In the genomic region with DNA sequence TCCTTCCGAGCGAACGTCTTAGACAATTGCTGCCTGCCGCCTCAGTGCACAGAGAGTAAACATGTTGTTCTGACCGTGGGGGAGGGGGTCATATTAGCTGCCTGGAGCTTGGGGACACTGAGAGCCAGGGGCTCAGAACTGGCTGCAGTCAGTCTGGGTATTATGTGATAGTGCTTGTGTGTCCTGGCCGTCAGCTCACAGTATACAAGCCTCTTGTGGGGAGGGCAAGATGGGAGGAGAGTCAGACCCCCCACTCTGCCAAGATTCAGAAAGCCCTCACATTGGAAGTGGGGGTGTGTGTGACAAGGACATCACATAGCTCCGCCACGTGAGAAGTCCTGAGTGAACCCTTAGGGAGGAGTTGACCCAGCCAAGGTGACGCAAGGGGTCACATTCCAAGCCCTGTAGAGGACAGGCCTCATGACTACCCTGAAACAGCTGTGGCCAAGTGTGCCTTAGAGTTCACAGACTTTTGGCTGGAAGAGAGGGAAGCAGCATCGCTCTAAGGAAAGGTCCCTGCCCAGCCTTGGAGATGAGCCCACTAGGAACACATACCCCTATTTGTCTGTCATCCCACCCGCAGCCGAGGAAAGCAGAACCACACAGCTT, we compare ENCODE assay signal across 7 mouse cellular contexts. TPM values are rescaled to one million over a fixed set of nuclear protein-coding genes. Genes with fewer than 3 reads are reported as not detected.
DNase-seq lines count a peak whose midpoint lies in the region; ATAC-seq and TF ChIP-seq lines count a peak whose summit lies in the region.

No protein-coding gene starts in this region.

- H3K27me3 ChIP-seq in heart, adult 2 months (ENCODE audit: control insufficient read depth, insufficient read depth, low read length): no peaks in the 10 kb centered on the region
- H3K27me3 ChIP-seq in lung, embryonic 15.5 days: no peaks in the 10 kb centered on the region
- H3K27me3 ChIP-seq in testis, adult 2 months (ENCODE audit: control insufficient read depth, insufficient read depth, low read length): no peaks in the 10 kb centered on the region

- peak; percentile 56 for ATAC-seq in lung, embryonic 15.5 days (ENCODE audit: borderline replicate concordance, extremely low read depth, low FRiP score, low TSS enrichment)

- H3K4me3 ChIP-seq in brown adipose tissue, adult 24 weeks (ENCODE audit: insufficient read depth, low read depth, low read length): peak overlapping the region; percentile 78
- peak overlapping the region; percentile 85 for H3K4me3 ChIP-seq in heart, adult 2 months
- peak overlapping the region; percentile 54 for H3K4me3 ChIP-seq in lung, embryonic 15.5 days
- 0 out of 2 replicates have a peak overlapping the region, but pooled peaks have one; percentile 2 for H3K4me3 ChIP-seq in testis, adult 2 months (ENCODE audit: control insufficient read depth, low read depth, low read length)

- TF ChIP-seq EP300 in heart, adult 2 months (IDR thresholded peaks at IDR 0.05; ENCODE audit: insufficient read depth, low read depth, low read length): peak; percentile 100

- H3K79me2 ChIP-seq in heart, adult 2 months (replicated peaks; ENCODE audit: control insufficient read depth, insufficient read depth, low read length): no peaks in the 10 kb centered on the region

- peaks cover 24% of the 10 kb centered on the region for H3K36me3 ChIP-seq in heart, adult 2 months (ENCODE audit: control insufficient read depth, insufficient read depth, low read length)
- peaks cover 33% of the 10 kb centered on the region for H3K36me3 ChIP-seq in lung, embryonic 15.5 days
- H3K36me3 ChIP-seq in testis, adult 2 months (ENCODE audit: control insufficient read depth, insufficient read depth, low read length): no peaks in the 10 kb centered on the region

- H3K4me1 ChIP-seq in brown adipose tissue, adult 24 weeks (ENCODE audit: control insufficient read depth, insufficient read depth, insufficient read length, low read length): peaks cover 16% of the 10 kb centered on the region
- peaks cover 29% of the 10 kb centered on the region for H3K4me1 ChIP-seq in heart, adult 2 months (ENCODE audit: control insufficient read depth, insufficient read depth, low read length)
- peaks cover 92% of the 10 kb centered on the region for H3K4me1 ChIP-seq in lung, embryonic 15.5 days
- peaks cover 19% of the 10 kb centered on the region for H3K4me1 ChIP-seq in testis, adult 2 months (ENCODE audit: control insufficient read depth, insufficient read depth, low read length)

- no peaks in the 10 kb centered on the region for H3K9me3 ChIP-seq in lung, embryonic 15.5 days

- intact Hi-C loops in heart, adult 2 months (cut with DNase I): loop anchor here (2.0 to 10.0 kb wide), 3 partner anchors 33 to 301 kb away; a partner anchor contains a TSS

- peak; percentile 72 for DNase-seq in NIH3T3 (ENCODE audit: low read depth)
- DNase-seq in heart, adult 2 months: peak; percentile 91 to 93
- peak; percentile 94 for DNase-seq in kidney, adult 18-20 months
- DNase-seq in spleen, postnatal 10 days (ENCODE audit: low spot score in 2 of 2): no peak

- peak; percentile 81 for TF ChIP-seq POLR2A in heart, adult 2 months (IDR thresholded peaks at IDR 0.05; ENCODE audit: insufficient read depth, low read depth, low read length)
- TF ChIP-seq POLR2A in testis, adult 2 months (IDR thresholded peaks at IDR 0.05; ENCODE audit: control insufficient read depth, low read depth, low read length): 0 out of 2 replicates have a peak, but pooled peaks have one; percentile 30

- TF ChIP-seq CTCF in heart, adult 2 months (IDR thresholded peaks at IDR 0.05): no peak
- no peak for TF ChIP-seq CTCF in testis, adult 2 months (IDR thresholded peaks at IDR 0.05; ENCODE audit: control insufficient read depth, insufficient read depth, insufficient replicate concordance, low read depth, low read length)

- peak overlapping the region; percentile 83 for H3K4me2 ChIP-seq in lung, embryonic 15.5 days

- H3K9ac ChIP-seq in heart, adult 2 months (ENCODE audit: low read depth, low read length): peak overlapping the region; percentile 93
- peak overlapping the region; percentile 62 for H3K9ac ChIP-seq in lung, embryonic 15.5 days

- H3K27ac ChIP-seq in brown adipose tissue, adult 24 weeks (replicated peaks; ENCODE audit: low read depth, low read length): peak overlapping the region; percentile 99
- H3K27ac ChIP-seq in heart, adult 2 months: peak overlapping the region; percentile 99
- peak overlapping the region; percentile 98 for H3K27ac ChIP-seq in lung, embryonic 15.5 days
- H3K27ac ChIP-seq in testis, adult 2 months (ENCODE audit: control insufficient read depth, insufficient read depth, low read depth, low read length): peak overlapping the region; percentile 63

- WGBS in heart, adult 2 months: 3% methylated on average over 12 of the region's 12 CpGs
- WGBS in lung, embryonic 15.5 days: 7% methylated on average over 12 of the region's 12 CpGs

RNA-seq across cellular contexts. Expression of a gene that starts 3.8 kb away (rescaled TPM):
- polyA plus RNA-seq in brown adipose tissue, adult 24 weeks (2012; ENCODE audit: insufficient read depth, insufficient read length, missing spikeins): 49.0 and 90.1 TPM in 2 replicates
- 100 to 1,000 TPM; 114 to 130 TPM for total RNA-seq in heart, adult 2 months (2021)
- polyA plus RNA-seq in heart, adult 2 months (2012; rRNA removed): 157 and 184 TPM in 2 replicates
- 47.6 and 54.5 TPM in 2 replicates for polyA plus RNA-seq in lung, embryonic 15.5 days (2015; fragmentation: Nextera tagmentation; extraction: Ambion mirVana)
- 6.5 and 6.9 TPM in 2 replicates for polyA plus RNA-seq in testis, adult 2 months (2012; rRNA removed)

RNA-seq across cellular contexts. Expression of a gene that starts 30.5 kb away (rescaled TPM):
- polyA plus RNA-seq in brown adipose tissue, adult 24 weeks (2012; ENCODE audit: insufficient read depth, insufficient read length, missing spikeins): 47.9 and 93.9 TPM in 2 replicates
- 100 to 1,000 TPM; 138 to 177 TPM for total RNA-seq in heart, adult 2 months (2021)
- polyA plus RNA-seq in heart, adult 2 months (2012; rRNA removed): 50.7 and 87.9 TPM in 2 replicates
- 118 and 121 TPM in 2 replicates for polyA plus RNA-seq in lung, embryonic 15.5 days (2015; fragmentation: Nextera tagmentation; extraction: Ambion mirVana)
- polyA plus RNA-seq in testis, adult 2 months (2012; rRNA removed): 75.6 and 75.9 TPM in 2 replicates

RNA-seq across cellular contexts. Expression of a gene that starts 32.0 kb away (rescaled TPM):
- 8.6 and 12.8 TPM in 2 replicates for polyA plus RNA-seq in brown adipose tissue, adult 24 weeks (2012; ENCODE audit: insufficient read depth, insufficient read length, missing spikeins)
- total RNA-seq in heart, adult 2 months (2021): 10 to 100 TPM; 13.4 to 14.2 TPM
- 23.1 and 24.2 TPM in 2 replicates for polyA plus RNA-seq in heart, adult 2 months (2012; rRNA removed)
- polyA plus RNA-seq in lung, embryonic 15.5 days (2015; fragmentation: Nextera tagmentation; extraction: Ambion mirVana): 18.8 and 20.5 TPM in 2 replicates
- polyA plus RNA-seq in testis, adult 2 months (2012; rRNA removed): 42.1 and 46.6 TPM in 2 replicates

RNA-seq across cellular contexts. Expression of a gene that starts 40.1 kb away (rescaled TPM):
- 30.2 and 52.1 TPM in 2 replicates for polyA plus RNA-seq in brown adipose tissue, adult 24 weeks (2012; ENCODE audit: insufficient read depth, insufficient read length, missing spikeins)
- 10 to 100 TPM; 28.9 to 31.7 TPM for total RNA-seq in heart, adult 2 months (2021)
- polyA plus RNA-seq in heart, adult 2 months (2012; rRNA removed): 47.6 and 56.1 TPM in 2 replicates
- polyA plus RNA-seq in lung, embryonic 15.5 days (2015; fragmentation: Nextera tagmentation; extraction: Ambion mirVana): 12.3 and 16.8 TPM in 2 replicates
- 25.5 and 27.3 TPM in 2 replicates for polyA plus RNA-seq in testis, adult 2 months (2012; rRNA removed)

RNA-seq across cellular contexts. Expression of a gene that starts 46.3 kb away (rescaled TPM):
- not detected in 2 replicates for polyA plus RNA-seq in brown adipose tissue, adult 24 weeks (2012; ENCODE audit: insufficient read depth, insufficient read length, missing spikeins)
- total RNA-seq in heart, adult 2 months (2021): under 1 TPM in 1 of 2 experiments, not detected in 1; 0.09 TPM
- polyA plus RNA-seq in heart, adult 2 months (2012; rRNA removed): 0.12 and 0.16 TPM in 2 replicates
- 0.20 and 0.34 TPM in 2 replicates for polyA plus RNA-seq in lung, embryonic 15.5 days (2015; fragmentation: Nextera tagmentation; extraction: Ambion mirVana)
- 0.12 and 0.14 TPM in 2 replicates for polyA plus RNA-seq in testis, adult 2 months (2012; rRNA removed)

Comparison
In these comparisons a context has a peak if more than half of its experiments do, and no peak if none do; other contexts are left out.
1. DNase-seq: peak in NIH3T3 (single experiment), heart, adult 2 months (2 of 2) and kidney, adult 18-20 months (single experiment); none in spleen, postnatal 10 days (0 of 2).
2. H3K4me3 ChIP-seq: peak in every context shown above with its lines; median percentile 85 in heart, adult 2 months; 78 in brown adipose tissue, adult 24 weeks; 54 in lung, embryonic 15.5 days; 2 in testis, adult 2 months.
3. Peak in every context shown above with its lines, with median percentiles within 50 percentile points of each other: H3K27ac ChIP-seq.